Mouse (Mus musculus) cerebellum, adult 2 months (tissue): ENCODE results near the gene Cacna2d3.

Experiments used
- CTCF ChIP-seq: fragments of 200-500 bp; IDR thresholded peaks from 2 replicates; pipeline ENCODE4 v1.5.1; 2011; ENCODE audit warnings: low read depth, mild to moderate bottlenecking, control low read depth, low read length, moderate library complexity, borderline replicate concordance; ENCODE audit not compliant: insufficient read depth
- POLR2A ChIP-seq: fragments of 200-500 bp; IDR thresholded peaks from 2 replicates; pipeline ENCODE4 v1.6.1; 2011; ENCODE audit warnings: low read length, control low read depth, borderline replicate concordance; ENCODE audit not compliant: insufficient read depth

DNA sequence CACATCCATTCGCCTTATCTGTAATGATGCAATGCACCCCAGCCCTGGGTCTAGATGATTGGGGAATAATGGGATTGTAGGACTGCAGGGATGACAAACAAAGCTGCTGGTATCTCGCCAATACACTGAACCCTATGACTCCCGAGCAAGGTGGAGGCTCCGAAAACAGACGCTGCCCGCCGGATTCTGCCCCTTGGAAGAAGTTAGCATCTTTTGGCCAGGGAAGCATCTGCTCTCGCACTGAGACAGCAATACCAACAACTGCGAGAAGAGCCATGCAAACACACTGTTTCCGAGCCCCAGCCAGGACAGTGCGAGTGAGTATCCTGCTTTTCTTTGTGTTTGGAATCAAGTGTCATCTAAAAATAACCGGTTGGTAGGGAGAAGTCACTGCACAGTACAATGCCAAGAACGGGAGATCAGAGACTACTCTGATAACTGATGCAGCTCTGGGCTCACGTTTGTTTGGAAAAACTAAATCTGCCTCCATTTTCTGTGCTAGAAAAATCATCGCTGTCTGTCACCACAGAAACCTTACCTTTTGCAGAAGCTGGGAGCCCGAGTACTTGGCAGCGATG, 1.2 kb downstream of the Cacna2d3 start:
- TF ChIP-seq CTCF (no peak), POLR2A (no peak)
